Mouse (Mus musculus) forelimb bud, embryonic 11.5 days (tissue): Measurements from ENCODE around the gene Mfsd1.

ENCODE experiments used
- DNase-seq: peaks from one replicate; pipeline ENCODE4 v3.0.0-alpha.2; 2012; ENCODE audit warnings: low read depth, low spot score

The Mfsd1 gene

GRCm38 (mm10) chr3:67618222-67618621, 35.7 kb downstream of the Mfsd1 start:
- DNase-seq: no peak

GRCm38 (mm10) chr3:67624629-67625028, 42.1 kb downstream of the Mfsd1 start:
- DNase-seq: peak; percentile 19

GRCm38 (mm10) chr3:67643135-67643534, 60.6 kb downstream of the Mfsd1 start:
- no peak for DNase-seq

- no peak for DNase-seq
Observed at GRCm38 (mm10) chr3:67645640-67646466, 63.3 kb downstream of the Mfsd1 start.
